In the genomic region with DNA sequence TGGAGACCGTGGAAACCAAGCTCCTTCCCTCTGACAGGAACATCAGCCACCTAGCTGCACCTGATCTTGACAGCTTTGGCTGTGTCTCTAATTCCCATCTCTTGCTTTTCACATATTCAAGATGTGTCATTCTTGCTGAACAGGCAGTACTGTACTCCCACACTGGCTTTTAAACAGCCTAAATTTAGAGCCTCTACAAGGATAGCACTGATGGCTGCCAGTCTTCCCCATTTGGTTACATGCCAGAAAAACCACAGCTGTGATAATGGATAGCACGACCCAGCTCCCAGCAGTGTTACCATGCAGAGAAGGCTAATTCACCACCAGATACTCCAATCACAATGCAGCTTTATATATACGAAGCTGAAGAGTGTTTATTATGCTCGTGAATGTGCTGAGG, we compare ENCODE assay signal across 13 mouse cellular contexts. TPM values are rescaled to one million over a fixed set of nuclear protein-coding genes. Genes with fewer than 3 reads are reported as not detected.
DNase-seq lines count a peak whose midpoint lies in the region; ATAC-seq lines count a peak whose summit lies in the region.
"Had no signal": no experiment of that assay in that cellular context is flagged by ENCODE, and none has a peak within 500 bp of the region (broad histone marks: within the 10 kb centered on the region; RNA-seq: fewer than 3 reads in every experiment).

No protein-coding gene starts in this region.

- no peak for ATAC-seq in heart, embryonic 12.5 days (ENCODE audit: insufficient number of reproducible peaks, low FRiP score)
- ATAC-seq: intestine, embryonic 16.5 days had no signal

- H3K9ac ChIP-seq in heart, embryonic 12.5 days, result no peak overlapping the region
- H3K9ac ChIP-seq: embryonic facial prominence, embryonic 12.5 days; liver, embryonic 13.5 days had no signal

- H3K36me3 ChIP-seq in heart, embryonic 12.5 days, result peaks cover 92% of the 10 kb centered on the region

- no peaks in the 10 kb centered on the region for H3K27me3 ChIP-seq in heart, embryonic 12.5 days (replicated peaks)
- H3K27me3 ChIP-seq: CH12.LX; embryonic facial prominence, embryonic 12.5 days had no signal

- H3K9me3 ChIP-seq in heart, embryonic 12.5 days (replicated peaks), result no peaks in the 10 kb centered on the region
- H3K9me3 ChIP-seq: embryonic facial prominence, embryonic 12.5 days; liver, embryonic 13.5 days had no signal

- H3K27ac ChIP-seq in heart, embryonic 12.5 days (ENCODE audit: poor library complexity, severe bottlenecking), result peak overlapping the region; percentile 67
- H3K27ac ChIP-seq: embryonic facial prominence, embryonic 12.5 days; liver, embryonic 13.5 days; macrophage had no signal

- peaks cover 57% of the 10 kb centered on the region for H3K4me1 ChIP-seq in heart, embryonic 12.5 days (replicated peaks)
- H3K4me1 ChIP-seq: embryonic facial prominence, embryonic 12.5 days had no signal

- no peak overlapping the region for H3K4me3 ChIP-seq in heart, embryonic 12.5 days
- H3K4me3 ChIP-seq: embryonic facial prominence, embryonic 12.5 days; liver, embryonic 13.5 days had no signal

- no peak overlapping the region for H3K4me2 ChIP-seq in heart, embryonic 12.5 days
- H3K4me2 ChIP-seq: embryonic facial prominence, embryonic 12.5 days; liver, embryonic 13.5 days had no signal

- peak; percentile 54 for DNase-seq in gastrocnemius, postnatal 25 days
- DNase-seq in gastrocnemius, postnatal 4 days (ENCODE audit: low spot score in 2 of 2), result no peak
- peak; percentile 32 for DNase-seq in ovary, adult 18-20 months (ENCODE audit: low spot score)
- DNase-seq in ovary, postnatal 10 days (ENCODE audit: low spot score), result no peak
- DNase-seq in telencephalon, adult 2 months (ENCODE audit: low read depth, low spot score), result peak; percentile 80
- no peak for DNase-seq in cerebellum, postnatal 4 days (ENCODE audit: low spot score in 2 of 2)
- DNase-seq in ovary, postnatal 36 days (ENCODE audit: low spot score), result no peak
- DNase-seq: liver, embryonic 13.5 days had no signal

- WGBS in heart, embryonic 12.5 days, result 53% methylated on average over 4 of the region's 4 CpGs

RNA-seq across cellular contexts. Expression of a gene that starts 11.1 kb away (rescaled TPM):
- total RNA-seq in gastrocnemius, postnatal 25 days (2021), result 1,000 to 10,000 TPM; 2,850 to 2,853 TPM
- total RNA-seq in gastrocnemius, postnatal 4 days (2021), result 1,000 to 10,000 TPM; 1,566 to 1,695 TPM
- 1,832 and 1,839 TPM in 2 replicates for polyA plus RNA-seq in heart, embryonic 12.5 days (2016; fragmentation: Nextera tagmentation; extraction: Ambion mirVana)

RNA-seq across cellular contexts. Expression of a gene that starts 12.7 kb away (rescaled TPM):
- under 1 TPM in 1 of 2 experiments, not detected in 1; 0.27 TPM for total RNA-seq in gastrocnemius, postnatal 25 days (2021)
- under 1 TPM; 0.54 to 0.60 TPM for total RNA-seq in gastrocnemius, postnatal 4 days (2021)
- polyA plus RNA-seq in heart, embryonic 12.5 days (2016; fragmentation: Nextera tagmentation; extraction: Ambion mirVana), result 0.32 TPM in 1 of 2 replicates, not detected in the other
- total RNA-seq: CH12.LX had no signal

RNA-seq across cellular contexts. Expression of a gene that starts 50.2 kb away (rescaled TPM):
- total RNA-seq in gastrocnemius, postnatal 25 days (2021), result 10 to 100 TPM; 18.6 to 20.3 TPM
- total RNA-seq in gastrocnemius, postnatal 4 days (2021), result 10 to 100 TPM; 22.2 to 24.0 TPM
- polyA plus RNA-seq in heart, embryonic 12.5 days (2016; fragmentation: Nextera tagmentation; extraction: Ambion mirVana), result 19.5 and 20.0 TPM in 2 replicates

Comparison
In these comparisons a context has a peak if more than half of its experiments do, and no peak if none do; other contexts are left out.
1. DNase-seq: peak in gastrocnemius, postnatal 25 days (single experiment), ovary, adult 18-20 months (single experiment) and telencephalon, adult 2 months (single experiment); none in gastrocnemius, postnatal 4 days (0 of 2), ovary, postnatal 10 days (single experiment), cerebellum, postnatal 4 days (0 of 2) and ovary, postnatal 36 days (single experiment).